Mouse (Mus musculus) left cerebral cortex, postnatal 36 days (tissue): ENCODE results near the gene Ndn. TPM values are rescaled to one million over a fixed set of nuclear protein-coding genes. Genes with fewer than 3 reads are reported as not detected.

ENCODE experiments used
- total RNA-seq, 2 experiments: library from RNA; stranded (reverse); gene quantifications; 2 replicates each; pipeline ENCODE4 v1.2.3; 2021

Ndn gene
- total RNA-seq, 2 experiments from 2014 or later = 120 to 126 TPM

Other genes starting within 250 kb of the Ndn start
- gene Magel2, start 30.4 kb downstream of the Ndn start, total RNA-seq = 1 to 10 TPM in 1 of 2 experiments, under 1 TPM in 1; 0.91 to 1.7 TPM
- gene Mkrn3, start 73.6 kb downstream of the Ndn start, total RNA-seq = 1 to 10 TPM in 1 of 2 experiments, under 1 TPM in 1; 1.00 to 1.4 TPM
- under 1 TPM; 0.39 TPM for gene Peg12, start 117.9 kb downstream of the Ndn start, total RNA-seq